Mouse (Mus musculus) thymus, postnatal 10 days (tissue): ENCODE measurements around the gene Ablim2.

ENCODE experiments used
- DNase-seq, 2 experiments: peaks; one replicate each; pipeline ENCODE4 v3.0.0; 2021; ENCODE audit warnings: low spot score in 2 of 2

The Ablim2 gene

GRCm38 (mm10) chr5:35908626-35909443 lies 151.2 kb downstream of the Ablim2 start:
- DNase-seq = no peak

GRCm38 (mm10) chr5:35915629-35916300 lies 158.1 kb downstream of the Ablim2 start:
- no peak for DNase-seq

- DNase-seq = no peak
Observed at GRCm38 (mm10) chr5:35916666-35917065, 159.0 kb downstream of the Ablim2 start.

- no peak for DNase-seq
Observed at GRCm38 (mm10) chr5:35918387-35918786, 160.7 kb downstream of the Ablim2 start.

- no peak for DNase-seq
Observed at GRCm38 (mm10) chr5:35920076-35920475, 162.4 kb downstream of the Ablim2 start.

- DNase-seq = no peak
Observed at GRCm38 (mm10) chr5:35920557-35920956, 162.9 kb downstream of the Ablim2 start.

- DNase-seq = no peak
Observed at GRCm38 (mm10) chr5:35921141-35921540, 163.5 kb downstream of the Ablim2 start.

GRCm38 (mm10) chr5:35921595-35922254 lies 164.0 kb downstream of the Ablim2 start:
- no peak for DNase-seq

GRCm38 (mm10) chr5:35923448-35923847 lies 165.8 kb downstream of the Ablim2 start:
- DNase-seq = no peak

- no peak for DNase-seq
Observed at GRCm38 (mm10) chr5:35925171-35925634, 167.5 kb downstream of the Ablim2 start.

GRCm38 (mm10) chr5:35926511-35926910 lies 168.8 kb downstream of the Ablim2 start:
- DNase-seq = no peak

- no peak for DNase-seq
Observed at GRCm38 (mm10) chr5:35931296-35931695, 173.6 kb downstream of the Ablim2 start.

- no peak for DNase-seq
Observed at GRCm38 (mm10) chr5:35933059-35933458, 175.4 kb downstream of the Ablim2 start.
